Mouse (Mus musculus) cortical plate, adult 2 months (tissue): ENCODE data around the gene Ak3.

Experiments used
- CTCF ChIP-seq: fragments of 200-500 bp; IDR thresholded peaks from 2 replicates; pipeline ENCODE4 v1.5.1; 2011; ENCODE audit warnings: mild to moderate bottlenecking, control low read depth, low read length; ENCODE audit not compliant: insufficient read depth; ENCODE audit errors: extremely low read depth
- POLR2A ChIP-seq: fragments of 200-500 bp; IDR thresholded peaks from 2 replicates; pipeline ENCODE4 v1.6.1; 2011; ENCODE audit warnings: mild to moderate bottlenecking, low read length, control low read depth; ENCODE audit not compliant: insufficient read depth; ENCODE audit errors: extremely low read depth

- TF ChIP-seq CTCF: no peak
- TF ChIP-seq POLR2A: no peak
Observed at GRCm38 (mm10) chr19:29052786-29053185, 5.0 kb upstream of the Ak3 start.
